Mouse (Mus musculus) olfactory bulb, adult 2 months (tissue): ENCODE results near the gene Bcr.

Experiments
- CTCF ChIP-seq: fragments of 200-500 bp; IDR thresholded peaks from 2 replicates; pipeline ENCODE4 v1.5.1; 2012; ENCODE audit warnings: low read depth, mild to moderate bottlenecking, low read length, moderate library complexity; ENCODE audit not compliant: insufficient read depth
- POLR2A ChIP-seq: fragments of 200-500 bp; IDR thresholded peaks from 2 replicates; pipeline ENCODE4 v1.6.1; 2012; ENCODE audit warnings: mild to moderate bottlenecking, low read depth, low read length, moderate library complexity; ENCODE audit not compliant: insufficient read depth

DNA sequence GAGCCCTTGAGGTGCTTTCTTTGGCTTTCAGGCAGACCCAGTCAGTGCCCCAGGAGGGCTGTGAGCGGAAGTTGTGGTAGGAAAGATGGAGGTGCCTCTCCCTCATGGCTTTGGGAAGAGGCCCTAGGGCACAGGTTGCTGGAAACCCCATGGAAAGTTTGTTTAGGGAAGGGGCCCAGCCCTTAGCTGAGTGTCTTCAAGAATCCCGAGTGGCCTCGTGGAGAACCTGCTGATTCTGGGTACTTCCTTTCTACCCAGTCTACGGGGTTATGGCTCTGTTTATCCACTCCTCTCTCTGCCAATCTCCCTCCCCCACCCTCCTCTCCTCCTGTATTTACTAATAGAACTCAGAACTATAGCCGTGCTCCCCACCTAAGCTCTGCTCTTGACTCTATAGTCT, 15.3 kb downstream of the Bcr start:
- TF ChIP-seq CTCF, result no peak
- TF ChIP-seq POLR2A, result no peak
